Mouse (Mus musculus): ENCODE results near the gene Dcaf15.

The Dcaf15 gene

GRCm38 (mm10) chr8:84104697-84105609 is at the start of gene Dcaf15:
Dcaf15 (minus strand) TSS chr8:84104768.
- peak; percentile 97 for ATAC-seq (ENCODE audit: insufficient number of reproducible peaks, low FRiP score, low TSS enrichment)

- ATAC-seq (ENCODE audit: insufficient number of reproducible peaks, low FRiP score, low TSS enrichment), result no peak
Measured at GRCm38 (mm10) chr8:84149181-84149580, 44.6 kb upstream of the Dcaf15 start.

- no peak for ATAC-seq (ENCODE audit: insufficient number of reproducible peaks, low FRiP score, low TSS enrichment)
Measured at GRCm38 (mm10) chr8:84148531-84148850, 43.9 kb upstream of the Dcaf15 start.

DNA sequence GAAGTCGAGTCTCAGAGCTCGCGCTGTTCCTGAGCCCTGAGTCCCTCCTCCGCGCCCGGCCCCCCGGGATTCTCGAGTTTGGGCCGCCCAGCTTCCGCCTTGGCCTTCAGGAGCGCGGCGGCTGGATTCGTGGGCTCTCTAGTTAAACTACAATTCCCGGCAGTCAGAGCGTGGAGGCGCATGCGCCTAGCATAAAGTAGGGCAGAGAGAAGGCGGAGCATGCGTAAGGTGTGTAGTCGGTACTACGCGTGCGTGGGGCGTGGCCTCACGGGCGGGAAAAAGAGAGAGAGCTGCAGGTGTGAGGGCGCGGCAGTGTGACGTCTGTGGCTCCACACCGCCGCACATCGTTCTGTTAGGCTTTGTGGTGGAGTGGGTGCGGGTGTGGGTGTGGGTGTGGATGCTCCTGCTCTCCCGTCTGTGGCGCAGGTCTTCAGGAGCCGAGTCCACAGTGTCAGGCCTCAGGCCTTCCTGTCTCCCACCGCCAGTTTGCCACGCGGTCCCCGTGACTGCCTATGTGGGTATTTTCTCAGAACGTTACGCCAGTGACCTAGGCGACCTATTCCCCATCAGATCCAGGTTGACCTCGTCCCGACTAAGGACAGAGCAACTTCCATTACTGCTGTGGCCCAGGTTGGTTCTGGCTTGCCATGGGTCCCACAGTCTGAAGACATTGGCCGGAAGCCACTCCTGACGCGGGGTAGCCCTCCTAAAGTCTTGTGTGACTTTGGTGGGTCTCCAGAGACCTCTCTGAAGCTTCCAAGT is 43.4 kb upstream of the Dcaf15 start, which contains the start of the genes Cc2d1a and 4930432K21Rik:
Gene Cc2d1a, minus strand, starts transcription at position 168 of the 762 bp plus-strand sequence.
Gene 4930432K21Rik, plus strand, starts transcription at position 257 of the 762 bp plus-strand sequence.
- peak; percentile 96 for ATAC-seq (ENCODE audit: insufficient number of reproducible peaks, low FRiP score, low TSS enrichment)

GRCm38 (mm10) chr8:84147324-84147766 is 42.8 kb upstream of the Dcaf15 start:
- peak; percentile 60 for ATAC-seq (ENCODE audit: insufficient number of reproducible peaks, low FRiP score, low TSS enrichment)

- no peak for ATAC-seq (ENCODE audit: insufficient number of reproducible peaks, low FRiP score, low TSS enrichment)
Measured at GRCm38 (mm10) chr8:84144636-84145245, 40.2 kb upstream of the Dcaf15 start.

DNA sequence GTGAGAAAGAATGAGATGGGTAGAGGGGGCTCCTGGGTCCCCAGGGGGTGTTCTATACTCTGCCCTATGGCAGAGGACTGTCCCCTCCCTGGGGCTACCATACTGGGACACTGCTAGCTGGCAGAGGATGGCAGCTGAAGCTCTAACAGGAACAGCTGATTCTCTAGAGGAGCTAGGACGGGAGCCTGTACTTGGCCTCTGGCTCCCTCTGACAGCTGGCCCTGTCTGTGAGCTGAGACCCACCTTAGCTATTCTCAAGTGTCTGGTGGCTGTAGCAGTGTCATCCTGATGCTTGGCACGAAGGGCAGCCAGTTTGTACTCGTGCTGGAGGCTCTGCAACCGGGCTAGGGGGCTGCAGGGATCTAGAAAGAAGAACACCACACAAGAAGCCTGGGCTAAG is 36.3 kb upstream of the Dcaf15 start:
- no peak for ATAC-seq (ENCODE audit: insufficient number of reproducible peaks, low FRiP score, low TSS enrichment)

- no peak for ATAC-seq (ENCODE audit: insufficient number of reproducible peaks, low FRiP score, low TSS enrichment)
Measured at GRCm38 (mm10) chr8:84137848-84138247, 33.3 kb upstream of the Dcaf15 start.

DNA sequence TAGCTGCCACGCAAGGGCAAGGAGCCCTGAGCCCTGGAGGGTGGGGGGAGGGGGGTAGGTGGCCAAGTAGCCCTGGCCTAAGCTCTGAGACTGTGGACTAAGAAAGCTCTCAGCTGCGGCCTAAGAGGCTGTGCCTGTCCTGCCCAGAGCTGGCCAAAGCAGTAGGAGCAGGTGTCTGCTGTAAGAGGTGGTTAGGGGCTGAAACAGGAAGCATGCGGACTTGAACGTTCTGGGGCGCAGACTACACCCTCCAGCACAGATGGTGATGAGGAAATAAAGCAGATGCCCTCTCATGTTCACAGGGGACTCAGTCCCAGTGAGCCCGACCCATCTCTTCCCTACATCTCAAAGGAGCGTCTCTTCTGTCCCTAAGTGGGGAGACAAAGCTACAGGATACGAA is 27.7 kb upstream of the Dcaf15 start:
- no peak for ATAC-seq (ENCODE audit: insufficient number of reproducible peaks, low FRiP score, low TSS enrichment)

DNA sequence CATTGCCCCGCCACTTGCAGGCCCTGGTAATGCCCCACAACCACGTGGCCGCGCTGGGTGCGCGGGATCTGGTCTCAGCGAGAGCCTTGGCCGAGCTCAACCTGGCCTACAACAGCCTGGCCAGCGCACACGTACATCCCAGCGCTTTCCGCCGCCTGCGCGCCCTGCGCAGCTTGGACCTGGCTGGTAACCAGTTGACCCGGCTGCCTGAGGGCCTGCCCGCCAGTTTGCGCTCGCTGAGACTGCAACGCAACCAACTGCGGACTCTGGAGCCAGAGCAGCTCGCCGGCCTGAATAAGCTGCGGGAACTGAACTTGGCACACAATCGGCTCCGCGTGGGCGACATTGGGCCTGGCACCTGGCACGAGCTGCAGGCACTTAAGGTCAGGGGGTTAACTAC is 26.2 kb upstream of the Dcaf15 start:
- peak; percentile 74 for ATAC-seq (ENCODE audit: insufficient number of reproducible peaks, low FRiP score, low TSS enrichment)

DNA sequence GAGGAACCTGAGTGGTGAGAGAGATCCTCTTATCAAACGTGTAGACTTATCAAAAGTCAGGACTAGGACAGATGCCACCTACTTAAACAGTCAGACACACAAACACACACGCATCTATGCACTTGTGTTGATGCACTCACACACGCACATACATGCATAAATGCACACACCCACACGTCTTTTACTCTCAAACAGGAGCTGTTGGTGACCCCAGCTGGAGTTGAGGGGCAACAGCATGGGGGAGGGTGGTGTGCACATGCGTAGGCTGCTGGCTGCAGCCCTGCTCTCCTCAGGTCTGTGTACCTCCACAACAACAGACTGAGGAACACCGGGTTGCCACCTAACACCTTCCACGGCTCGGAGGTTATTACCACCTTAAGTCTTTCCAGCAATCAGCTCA is 23.7 kb upstream of the Dcaf15 start:
- ATAC-seq (ENCODE audit: insufficient number of reproducible peaks, low FRiP score, low TSS enrichment), result no peak

DNA sequence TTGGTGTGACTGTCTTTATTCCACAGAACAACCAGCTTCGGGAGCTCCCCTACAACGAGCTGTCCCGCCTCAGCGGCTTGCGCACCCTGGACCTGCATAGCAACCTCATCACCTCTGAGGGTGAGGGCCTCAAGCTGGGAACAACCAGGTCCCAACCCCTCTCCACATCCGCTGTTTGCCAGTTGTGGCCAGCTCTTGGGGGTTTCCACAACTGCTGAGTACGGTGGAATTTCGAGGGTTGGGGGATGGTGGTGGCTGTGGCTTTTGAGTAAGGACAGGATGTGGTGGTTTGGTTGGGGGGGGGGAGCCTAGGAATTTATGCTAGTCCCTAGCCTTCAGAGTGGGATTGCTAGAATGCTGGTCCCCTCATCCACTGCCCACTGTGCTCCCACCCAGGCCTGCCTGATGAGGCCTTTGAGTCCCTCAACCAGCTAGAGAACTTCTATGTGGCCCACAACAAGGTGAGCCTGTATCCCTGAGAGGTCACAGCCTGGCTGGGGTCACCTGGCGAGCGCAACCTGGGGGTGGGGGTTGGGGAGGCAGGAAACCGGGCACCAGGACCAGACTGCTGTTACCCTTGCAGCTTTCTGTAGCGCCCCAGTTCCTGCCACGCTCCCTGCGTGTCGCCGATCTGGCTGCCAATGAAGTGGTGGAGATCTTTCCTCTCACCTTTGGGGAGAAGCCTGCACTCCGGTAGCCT is 22.8 kb upstream of the Dcaf15 start:
- ATAC-seq (ENCODE audit: insufficient number of reproducible peaks, low FRiP score, low TSS enrichment), result no peak

DNA sequence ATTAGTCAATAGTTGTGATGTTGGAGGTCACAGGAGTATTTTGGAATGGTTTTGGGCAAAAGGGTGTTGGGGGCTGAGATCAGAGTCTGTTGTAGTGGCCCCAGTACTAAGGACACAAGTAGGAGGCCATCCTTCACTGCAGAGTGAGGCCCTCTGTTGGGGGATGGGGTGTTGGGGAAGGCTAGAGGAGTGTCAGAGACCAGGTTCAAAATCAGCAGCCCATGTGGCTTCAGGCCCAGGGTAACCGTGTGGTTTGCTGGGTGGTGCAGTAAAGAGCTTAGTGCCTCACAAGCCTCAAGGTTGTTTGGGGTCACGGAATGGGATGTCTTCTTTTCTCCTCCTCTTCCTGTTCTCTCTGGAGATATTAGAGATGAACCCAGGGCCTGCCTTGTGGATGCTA is 22.2 kb upstream of the Dcaf15 start:
- ATAC-seq (ENCODE audit: insufficient number of reproducible peaks, low FRiP score, low TSS enrichment), result no peak

GRCm38 (mm10) chr8:84125656-84126055 is 21.1 kb upstream of the Dcaf15 start, which contains the start of gene Podnl1:
Podnl1 (plus strand) TSS chr8:84125989.
- ATAC-seq (ENCODE audit: insufficient number of reproducible peaks, low FRiP score, low TSS enrichment), result no peak

GRCm38 (mm10) chr8:84122151-84122550 is 17.6 kb upstream of the Dcaf15 start:
- no peak for ATAC-seq (ENCODE audit: insufficient number of reproducible peaks, low FRiP score, low TSS enrichment)

- ATAC-seq (ENCODE audit: insufficient number of reproducible peaks, low FRiP score, low TSS enrichment), result no peak
Measured at GRCm38 (mm10) chr8:84115646-84116045, 11.1 kb upstream of the Dcaf15 start.

GRCm38 (mm10) chr8:84106216-84107040 is 1.9 kb upstream of the Dcaf15 start:
- ATAC-seq (ENCODE audit: insufficient number of reproducible peaks, low FRiP score, low TSS enrichment), result no peak

- ATAC-seq (ENCODE audit: insufficient number of reproducible peaks, low FRiP score, low TSS enrichment), result no peak
Measured at GRCm38 (mm10) chr8:84105676-84106075, 1.1 kb upstream of the Dcaf15 start.

DNA sequence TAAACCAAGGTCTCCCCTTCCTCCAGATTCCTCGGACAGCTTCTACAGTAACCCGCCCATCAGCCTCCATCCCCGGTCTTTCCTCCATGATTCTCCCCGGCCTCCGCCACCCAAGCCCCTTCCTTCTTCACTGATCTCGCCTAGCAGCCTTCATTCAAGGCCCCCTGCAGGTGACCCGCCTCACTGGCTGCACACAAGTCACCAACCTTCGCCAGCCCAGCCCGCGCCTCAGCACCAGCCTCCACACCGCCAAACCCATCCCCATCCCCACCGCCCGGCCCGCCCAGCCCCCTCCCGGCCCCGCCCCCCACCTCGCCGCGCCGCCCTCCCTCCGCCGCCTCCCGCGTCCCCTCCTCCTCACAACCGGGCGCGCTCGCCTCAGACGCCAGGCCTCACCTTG is 347 bp downstream of the Dcaf15 start:
- ATAC-seq (ENCODE audit: insufficient number of reproducible peaks, low FRiP score, low TSS enrichment), result 0 out of 2 replicates have a peak, but pooled peaks have one; percentile 5

All from cerebellum, adult (tissue).